Mouse (Mus musculus): ENCODE measurements around the gene March2. TPM values are rescaled to one million over a fixed set of nuclear protein-coding genes. Genes with fewer than 3 reads are reported as not detected.

Gene March2
- total RNA-seq, 1 experiment from 2014 or later: 62.6 TPM

DNA sequence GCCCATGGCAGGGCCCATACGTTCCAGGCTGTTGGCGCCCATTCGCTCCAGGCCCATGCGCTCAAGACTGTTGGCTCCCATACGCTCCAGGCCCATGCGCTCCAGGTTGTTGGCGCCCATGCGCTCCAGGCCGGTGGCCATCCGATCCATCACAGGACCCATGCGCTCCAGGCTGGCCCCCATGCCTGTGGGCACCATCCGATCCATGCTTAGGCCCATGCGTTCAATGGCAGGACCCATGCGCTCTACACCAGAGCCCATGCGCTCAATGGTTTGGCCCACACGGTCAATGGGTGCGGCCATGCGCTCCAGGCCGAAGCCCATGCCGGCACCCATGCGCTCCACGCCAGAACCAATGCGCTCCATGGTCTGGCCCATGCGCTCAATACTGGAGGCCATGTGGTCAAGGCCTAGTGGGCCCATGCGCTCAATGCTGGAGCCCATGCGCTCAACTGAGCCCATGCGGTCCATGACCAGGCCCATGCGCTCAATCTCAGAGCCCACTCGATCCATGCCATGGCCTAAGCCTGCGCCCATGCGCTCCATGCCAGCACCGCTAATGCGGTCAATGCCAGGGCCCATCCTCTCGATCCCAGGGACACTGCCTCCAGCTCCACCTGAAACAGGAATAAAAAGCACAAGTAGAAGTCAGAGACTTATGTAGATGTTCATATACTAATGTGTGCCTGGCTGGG, 68.5 kb downstream of the March2 start:
- no peak for ATAC-seq (ENCODE audit: extremely low read depth, insufficient number of reproducible peaks, low FRiP score, poor library complexity, severe bottlenecking)

DNA sequence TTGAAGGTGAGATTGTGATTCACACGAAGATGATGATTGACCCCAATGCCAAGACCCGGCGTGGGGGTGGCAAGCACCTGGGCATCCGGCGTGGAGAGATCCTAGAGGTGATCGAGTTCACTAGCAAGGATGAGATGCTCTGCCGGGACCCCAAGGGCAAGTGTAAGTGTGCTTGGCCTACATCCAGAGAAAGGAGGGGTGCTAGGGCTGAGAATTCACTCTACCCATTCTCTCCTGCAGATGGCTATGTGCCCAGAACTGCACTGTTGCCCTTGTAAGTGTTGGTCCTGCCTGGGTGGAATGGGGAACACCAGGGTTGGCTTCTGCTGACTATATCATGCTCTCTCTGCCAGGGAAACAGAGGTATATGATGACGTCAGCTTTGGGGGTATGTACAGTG, 73.4 kb downstream of the March2 start:
- no peak for ATAC-seq (ENCODE audit: extremely low read depth, insufficient number of reproducible peaks, low FRiP score, poor library complexity, severe bottlenecking)

DNA sequence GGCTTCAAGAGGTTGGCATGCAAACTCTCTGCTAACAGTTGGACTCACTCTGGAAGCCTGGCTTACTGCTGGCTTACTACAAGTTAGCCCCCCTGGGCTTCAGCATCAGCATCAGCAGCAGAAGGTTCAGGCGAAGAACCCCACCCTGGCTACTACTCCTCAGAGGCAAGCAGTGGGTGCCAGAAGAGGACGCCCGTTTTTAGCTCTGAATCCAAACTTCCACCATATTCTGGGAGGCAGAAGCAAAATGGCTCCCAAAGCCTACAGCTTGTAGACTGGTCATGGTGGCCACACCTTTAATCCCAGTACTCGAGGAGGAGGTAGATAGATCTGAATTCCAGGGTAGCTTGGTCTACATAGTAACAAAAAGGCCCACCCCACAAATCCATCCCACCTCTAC, 74.4 kb downstream of the March2 start:
- no peak for ATAC-seq (ENCODE audit: extremely low read depth, insufficient number of reproducible peaks, low FRiP score, poor library complexity, severe bottlenecking)

DNA sequence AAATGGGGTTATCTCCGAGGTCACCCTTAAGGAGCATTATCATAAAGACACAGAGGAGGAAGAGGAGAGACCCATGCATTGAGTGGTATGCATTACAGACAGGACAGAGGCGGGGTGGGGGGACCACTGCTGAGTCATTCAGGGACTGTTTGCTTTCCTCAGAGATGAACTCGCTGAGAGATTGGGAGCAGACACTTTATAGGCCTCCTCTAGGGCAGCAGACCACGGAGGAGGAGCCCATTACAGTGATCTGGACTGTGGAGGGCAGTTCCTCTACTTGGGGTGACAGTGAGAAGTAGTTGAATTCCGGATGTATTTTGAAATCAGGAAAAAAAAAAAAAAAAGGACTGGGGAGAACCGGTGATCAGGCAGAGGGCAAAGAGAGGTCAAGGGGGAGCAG, 78.7 kb downstream of the March2 start:
- ATAC-seq (ENCODE audit: extremely low read depth, insufficient number of reproducible peaks, low FRiP score, poor library complexity, severe bottlenecking): no peak

DNA sequence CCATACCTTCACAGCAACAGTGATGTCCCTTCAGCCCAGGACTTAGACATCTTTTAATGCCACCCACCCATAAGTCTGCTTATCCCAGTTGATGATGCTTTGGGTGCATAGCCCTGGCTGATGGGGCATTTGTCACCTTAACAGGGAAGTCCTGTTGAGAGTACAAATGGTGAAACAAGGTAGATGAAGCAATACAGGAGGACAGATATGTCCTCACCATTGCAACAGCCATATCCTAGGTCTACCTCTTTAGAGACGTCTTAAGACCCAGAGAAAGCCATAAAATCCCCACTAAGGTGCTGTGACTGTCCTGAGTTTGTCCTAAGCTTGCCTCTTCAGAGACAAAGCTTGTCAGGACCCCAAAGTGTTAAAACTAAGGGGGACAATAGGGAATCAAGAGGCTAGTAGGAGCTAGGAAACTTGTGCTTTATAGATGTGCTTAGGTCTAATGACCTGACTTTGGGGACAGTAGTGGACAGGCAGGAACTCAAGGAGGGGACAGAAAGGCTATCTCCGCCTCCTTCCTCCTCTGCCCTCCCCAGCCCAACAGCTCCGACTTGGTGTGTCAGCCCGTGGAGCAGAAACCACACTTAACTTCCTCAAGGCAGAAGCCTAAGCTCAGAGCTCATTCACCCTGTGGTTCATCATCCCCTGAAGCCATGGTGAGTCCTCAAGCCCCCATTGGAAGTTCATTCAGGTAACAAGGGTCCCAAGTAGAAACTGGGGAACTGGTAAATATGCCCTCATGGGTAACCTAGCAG, 80.8 kb downstream of the March2 start, which contains the start of gene Pram1:
Pram1 (plus strand) TSS at position 541 of the 761 bp plus-strand sequence.
- ATAC-seq (ENCODE audit: extremely low read depth, insufficient number of reproducible peaks, low FRiP score, poor library complexity, severe bottlenecking): peak; percentile 57

DNA sequence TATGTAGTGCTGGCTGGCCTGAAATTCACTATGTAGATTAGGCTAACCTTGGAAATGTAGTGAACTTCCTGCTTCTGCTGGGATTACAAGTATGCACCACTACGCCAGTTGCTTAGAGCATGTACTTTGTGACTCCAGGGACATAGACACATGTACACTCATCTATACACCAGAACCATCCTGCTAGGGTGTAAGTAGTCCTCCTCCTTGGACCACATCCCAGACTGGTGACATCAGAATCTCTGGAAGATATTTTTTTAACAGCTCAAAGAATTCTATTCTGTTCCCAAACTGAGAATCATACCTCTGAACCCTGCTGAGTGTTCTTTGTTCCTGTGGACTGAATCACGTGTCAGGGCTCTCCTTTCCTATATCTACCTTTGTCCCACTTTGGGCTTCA, 81.4 kb downstream of the March2 start:
- ATAC-seq (ENCODE audit: extremely low read depth, insufficient number of reproducible peaks, low FRiP score, poor library complexity, severe bottlenecking): no peak

Other genes with a start within 250 kb of the March2 start
- gene Adamts10, start 194.5 kb downstream of the March2 start, total RNA-seq (2017): 62.0 and 78.5 TPM in 2 replicates
- 383 and 399 TPM in 2 replicates for gene Myo1f, start 163.0 kb downstream of the March2 start, total RNA-seq (2017)
- gene Zfp414, start 89.6 kb downstream of the March2 start, total RNA-seq (2017): 35.3 and 40.5 TPM in 2 replicates
- 64.7 and 68.6 TPM in 2 replicates for gene Pram1, start 80.6 kb downstream of the March2 start, total RNA-seq (2017)
- gene Hnrnpm, start 31.8 kb downstream of the March2 start, total RNA-seq (2017): 247 and 353 TPM in 2 replicates
- gene Rab11b, start 41.9 kb upstream of the March2 start, total RNA-seq (2017): 33.9 and 50.0 TPM in 2 replicates
- 2.3 TPM in 1 of 2 replicates, not detected in the other for gene Angptl4, start 63.2 kb upstream of the March2 start, total RNA-seq (2017)
- gene Kank3, start 91.8 kb upstream of the March2 start, total RNA-seq (2017): 3.1 and 4.0 TPM in 2 replicates
- gene Rps28, start 105.9 kb upstream of the March2 start, total RNA-seq (2017): 701 and 811 TPM in 2 replicates
- gene Ndufa7, start 105.9 kb upstream of the March2 start, total RNA-seq (2017): 138 and 155 TPM in 2 replicates
- gene Cd320, start 124.4 kb upstream of the March2 start, total RNA-seq (2017): 1.6 and 2.9 TPM in 2 replicates
- not detected in 2 replicates for gene Gm7029, start 155.2 kb upstream of the March2 start, total RNA-seq (2017)
- 0.86 and 3.0 TPM in 2 replicates for gene Kifc1, start 172.0 kb upstream of the March2 start, total RNA-seq (2017)
- 0.93 TPM in 1 of 2 replicates, not detected in the other for gene Platr17, start 186.5 kb upstream of the March2 start, total RNA-seq (2017)
- gene Daxx, start 190.7 kb upstream of the March2 start, total RNA-seq (2017): 74.4 and 81.8 TPM in 2 replicates
- 198 and 225 TPM in 2 replicates for gene Tapbp, start 197.2 kb upstream of the March2 start, total RNA-seq (2017)
- 39.3 and 41.3 TPM in 2 replicates for gene Zbtb22, start 197.2 kb upstream of the March2 start, total RNA-seq (2017)
- 146 and 180 TPM in 2 replicates for gene Rgl2, start 210.9 kb upstream of the March2 start, total RNA-seq (2017)
- 63.5 and 71.6 TPM in 2 replicates for gene Pfdn6, start 221.7 kb upstream of the March2 start, total RNA-seq (2017)
- 16.1 and 24.2 TPM in 2 replicates for gene Wdr46, start 222.0 kb upstream of the March2 start, total RNA-seq (2017)
- gene B3galt4, start 232.8 kb upstream of the March2 start, total RNA-seq (2017): 7.1 and 7.7 TPM in 2 replicates
- gene Vps52, start 237.1 kb upstream of the March2 start, total RNA-seq (2017): 31.5 and 40.8 TPM in 2 replicates
- 780 and 810 TPM in 2 replicates for gene Rps18, start 237.3 kb upstream of the March2 start, total RNA-seq (2017)

Measured in neutrophil, adult 5-6 weeks (primary cell).